ENCODE assay signal across 8 mouse cellular contexts in genomic region chr3:154329323-154330180, GRCm38 (mm10). TPM values are rescaled to one million over a fixed set of nuclear protein-coding genes. Genes with fewer than 3 reads are reported as not detected.
DNase-seq lines count a peak whose midpoint lies in the region; ATAC-seq and TF ChIP-seq lines count a peak whose summit lies in the region.
"Had no signal": no experiment of that assay in that cellular context is flagged by ENCODE, and none has a peak within 500 bp of the region (broad histone marks: within the 10 kb centered on the region; RNA-seq: fewer than 3 reads in every experiment).

No protein-coding gene starts in this region.

- peak; percentile 4; the same call in 1 of the 2 replicates for ATAC-seq in forebrain, embryonic 13.5 days
- no peak for ATAC-seq in intestine, embryonic 15.5 days
- no peak for ATAC-seq in lung, postnatal 0 days

- no peaks in the 10 kb centered on the region for H3K9me3 ChIP-seq in forebrain, embryonic 13.5 days (replicated peaks)
- H3K9me3 ChIP-seq in intestine, embryonic 15.5 days: no peaks in the 10 kb centered on the region
- no peaks in the 10 kb centered on the region for H3K9me3 ChIP-seq in lung, postnatal 0 days (ENCODE audit: low read length)

- H3K36me3 ChIP-seq in forebrain, embryonic 13.5 days (ENCODE audit: poor library complexity, severe bottlenecking): no peaks in the 10 kb centered on the region
- H3K36me3 ChIP-seq in intestine, embryonic 15.5 days: no peaks in the 10 kb centered on the region
- no peaks in the 10 kb centered on the region for H3K36me3 ChIP-seq in lung, postnatal 0 days (ENCODE audit: insufficient read depth, low read length)

- TF ChIP-seq EP300 in lung, postnatal 0 days (IDR thresholded peaks at IDR 0.05): no peak

- WGBS in forebrain, embryonic 13.5 days: under 1% methylated on average over 54 of the region's 54 CpGs
- WGBS in intestine, embryonic 15.5 days: 1% methylated on average over 54 of the region's 54 CpGs
- WGBS in lung, postnatal 0 days: 4% methylated on average over 54 of the region's 54 CpGs

- peaks cover 35% of the 10 kb centered on the region for H3K4me1 ChIP-seq in forebrain, embryonic 13.5 days
- H3K4me1 ChIP-seq in intestine, embryonic 15.5 days (replicated peaks): peaks cover 18% of the 10 kb centered on the region
- peaks cover 9% of the 10 kb centered on the region for H3K4me1 ChIP-seq in lung, postnatal 0 days (ENCODE audit: insufficient read depth, low read depth, low read length)

- no peak for TF ChIP-seq CTCF in lung, postnatal 0 days (IDR thresholded peaks at IDR 0.05)

- peak overlapping the region; percentile 40 for H3K4me3 ChIP-seq in forebrain, embryonic 13.5 days
- no peak overlapping the region; the same call in 1 of the 2 replicates for H3K4me3 ChIP-seq in intestine, embryonic 15.5 days (replicated peaks)
- H3K4me3 ChIP-seq in lung, postnatal 0 days (ENCODE audit: low read depth, low read length): peak overlapping the region; percentile 27

- H3K27ac ChIP-seq in forebrain, embryonic 13.5 days: peak overlapping the region; percentile 75
- no peak overlapping the region for H3K27ac ChIP-seq in intestine, embryonic 15.5 days
- H3K27ac ChIP-seq in lung, postnatal 0 days (ENCODE audit: low read length): no peak overlapping the region

- peaks cover 90% of the 10 kb centered on the region for H3K27me3 ChIP-seq in forebrain, embryonic 13.5 days
- H3K27me3 ChIP-seq in intestine, embryonic 15.5 days (replicated peaks): peaks cover 70% of the 10 kb centered on the region
- peaks cover 82% of the 10 kb centered on the region for H3K27me3 ChIP-seq in lung, postnatal 0 days (replicated peaks; ENCODE audit: insufficient read depth, low read length)

- peak; percentile 20 for DNase-seq in thymus, postnatal 4 days
- no peak for DNase-seq in thymus, postnatal 14 days
- DNase-seq in lung, postnatal 0 days (ENCODE audit: low spot score): peak; percentile 16
- no peak for DNase-seq in spleen, adult 12 weeks (ENCODE audit: low spot score)
- no peak for DNase-seq in left cerebral cortex, adult 18-20 months (ENCODE audit: low spot score in 2 of 2)

- peak overlapping the region; percentile 54 for H3K9ac ChIP-seq in forebrain, embryonic 13.5 days
- no peak overlapping the region for H3K9ac ChIP-seq in intestine, embryonic 15.5 days
- no peak overlapping the region for H3K9ac ChIP-seq in lung, postnatal 0 days (replicated peaks; ENCODE audit: low read depth)

- peak overlapping the region; percentile 75 for H3K4me2 ChIP-seq in forebrain, embryonic 13.5 days
- peak overlapping the region; percentile 39; the same call in 1 of the 2 replicates for H3K4me2 ChIP-seq in intestine, embryonic 15.5 days (replicated peaks)
- H3K4me2 ChIP-seq in lung, postnatal 0 days (replicated peaks; ENCODE audit: low read depth, low read length): peak overlapping the region; percentile 39

RNA-seq across cellular contexts. Expression of gene Lhx8, which starts 0.9 kb away (rescaled TPM):
- polyA plus RNA-seq in forebrain, embryonic 13.5 days (2015; fragmentation: Nextera tagmentation; extraction: Ambion mirVana): 15.7 and 24.5 TPM in 2 replicates
- polyA plus RNA-seq in intestine, embryonic 15.5 days (2015; fragmentation: Nextera tagmentation; extraction: Ambion mirVana): 0.13 and 0.19 TPM in 2 replicates
- polyA plus RNA-seq in lung, postnatal 0 days (2015; fragmentation: Nextera tagmentation; extraction: Ambion mirVana): not detected in 2 replicates
- total RNA-seq in left cerebral cortex, adult 18-20 months (2021): 1 to 10 TPM; 1.1 TPM
- total RNA-seq: layer of hippocampus, postnatal 36 days had no signal

Comparison
In these comparisons a context has a peak if more than half of its experiments do, and no peak if none do; other contexts are left out.
1. DNase-seq: peak in thymus, postnatal 4 days (single experiment) and lung, postnatal 0 days (single experiment); none in thymus, postnatal 14 days (single experiment), spleen, adult 12 weeks (single experiment) and left cerebral cortex, adult 18-20 months (0 of 2).
2. RNA of gene Lhx8, which starts 0.9 kb away (polyA plus RNA-seq): 15.7 to 24.5 TPM in forebrain, embryonic 13.5 days; 0.13 to 0.19 TPM in intestine, embryonic 15.5 days and not detected in lung, postnatal 0 days; every median in the first group is over 10 times any median in the second.
3. Peak in every context shown above with its lines, with median percentiles within 50 percentile points of each other: H3K4me2 ChIP-seq.